Mouse (Mus musculus) heart, adult 18-20 months (tissue): ENCODE data around the gene Tenm2. TPM values are rescaled to one million over a fixed set of nuclear protein-coding genes. Genes with fewer than 3 reads are reported as not detected.

Source experiments
- DNase-seq, 2 experiments: peaks; one replicate each; pipeline ENCODE4 v3.0.0; 2021 to 2022; ENCODE audit warnings: mixed read lengths in 1 of 2
- total RNA-seq, 2 experiments: library from RNA; stranded (reverse); gene quantifications; 2 replicates each; pipeline ENCODE4 v1.2.3; 2021

Tenm2 gene
- total RNA-seq, 2 experiments from 2014 or later: 0.17 to 0.21 TPM

DNA sequence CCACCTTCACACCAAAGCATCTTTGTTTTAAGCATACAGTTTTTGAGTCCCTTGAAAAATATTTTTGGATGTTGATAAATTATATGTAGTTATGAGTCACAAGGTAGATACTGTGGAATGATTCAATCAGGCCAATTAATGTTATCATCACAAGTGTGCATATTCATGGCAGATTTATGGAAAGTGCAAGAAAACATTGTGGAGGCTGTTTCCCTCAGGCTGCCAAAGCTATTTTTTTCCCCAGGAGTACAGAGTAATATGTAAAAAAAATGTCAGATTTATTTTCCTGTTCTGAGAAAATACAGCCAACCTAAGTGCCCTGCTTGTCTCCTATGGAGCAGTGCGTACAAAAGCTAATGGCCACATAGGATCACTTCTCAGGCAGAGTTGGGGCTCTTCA is 882.5 kb downstream of the Tenm2 start:
- DNase-seq: no peak

DNA sequence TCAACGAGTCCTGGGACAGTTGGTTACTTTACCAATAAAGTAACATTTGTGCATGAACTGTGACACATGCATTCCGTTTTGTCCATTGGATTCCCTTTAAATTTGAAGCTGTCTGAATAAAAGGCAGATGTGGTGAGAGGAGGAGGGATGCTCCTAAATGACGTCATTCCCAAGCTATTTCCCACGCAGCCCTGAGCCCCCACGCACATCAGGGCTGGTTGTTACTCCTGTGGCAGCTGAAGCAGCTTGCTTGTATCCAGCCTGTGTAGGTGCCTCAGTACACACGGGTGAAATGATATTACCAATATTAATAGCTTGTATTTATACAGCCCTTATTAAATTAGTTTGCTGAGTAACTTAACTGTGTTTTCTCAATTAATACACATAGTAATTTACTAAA is 884.0 kb downstream of the Tenm2 start:
- no peak for DNase-seq

DNA sequence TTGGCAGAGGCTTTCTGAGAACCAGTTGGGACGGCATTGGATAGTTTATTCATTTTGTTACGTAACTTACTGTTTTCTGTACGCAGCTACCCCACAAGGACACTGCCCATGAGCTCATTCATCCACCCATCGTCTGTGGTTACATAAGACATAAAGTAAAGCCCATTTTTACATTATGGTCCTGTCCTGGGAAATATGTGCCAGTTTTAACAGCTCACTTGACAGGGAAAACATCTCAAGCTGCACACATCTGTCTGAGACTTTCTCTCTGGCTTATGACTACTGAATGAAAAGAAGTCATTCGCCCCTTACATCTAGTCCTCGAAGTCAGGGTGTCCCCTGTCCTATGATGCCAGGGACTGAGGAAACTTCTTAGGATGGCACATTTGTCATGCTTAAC is 884.4 kb downstream of the Tenm2 start:
- no peak for DNase-seq

DNA sequence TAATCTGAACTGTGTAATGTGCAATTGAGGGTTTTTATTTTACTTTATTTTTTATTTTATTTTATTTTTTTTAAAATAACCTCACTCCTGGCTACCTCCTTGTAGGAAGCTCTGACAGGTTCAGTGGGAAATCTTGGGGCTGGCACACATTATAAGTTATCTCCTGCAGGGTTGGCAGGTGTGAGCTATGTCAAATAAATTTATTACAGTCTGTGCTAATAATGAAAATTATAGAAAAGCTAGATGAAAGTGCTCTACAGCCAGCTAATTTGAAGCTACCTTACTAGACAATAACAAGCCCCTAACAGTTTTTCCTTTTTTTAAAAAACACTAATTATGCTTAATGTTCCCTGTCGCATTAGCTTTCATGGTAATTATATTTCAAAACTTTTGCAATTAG is 885.5 kb downstream of the Tenm2 start:
- DNase-seq: no peak

DNA sequence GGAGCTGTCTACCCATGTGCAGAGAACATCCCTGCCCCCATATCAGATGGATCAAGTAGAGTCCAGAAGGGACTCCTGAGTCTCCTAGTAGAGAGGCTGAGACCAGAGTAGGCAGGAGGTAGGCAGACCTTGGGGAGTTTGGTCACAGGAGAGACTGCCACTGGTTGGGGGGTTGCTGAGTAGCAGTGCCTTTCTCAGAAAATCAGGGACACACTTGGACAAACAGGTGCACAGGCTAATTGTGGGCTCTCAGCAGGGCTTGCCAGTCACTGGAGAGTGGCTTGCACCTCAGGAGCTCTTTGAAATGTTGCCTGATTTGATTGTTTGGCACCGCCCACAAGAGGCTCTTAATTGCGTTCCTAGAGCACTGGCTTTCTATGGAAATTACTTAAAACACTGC is 885.9 kb downstream of the Tenm2 start:
- no peak for DNase-seq

DNA sequence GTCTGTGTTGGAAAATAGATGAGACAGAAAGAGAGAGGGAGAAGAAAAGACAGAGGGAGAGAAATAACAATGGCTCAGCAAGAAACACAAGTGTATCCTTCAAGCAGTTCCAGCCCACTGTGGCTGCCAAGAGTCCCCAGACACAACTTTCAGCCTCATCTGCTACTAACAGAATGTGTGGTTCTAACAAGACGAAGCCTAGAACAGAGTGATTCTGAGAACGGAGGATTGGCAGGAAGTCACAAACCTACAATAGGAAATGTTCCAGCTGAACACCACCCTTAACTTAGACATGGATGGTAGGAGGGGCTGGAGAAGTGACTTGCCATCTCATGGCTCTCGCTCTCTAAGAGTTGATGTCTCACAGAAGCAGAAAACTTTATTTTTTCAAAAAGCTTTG is 894.0 kb downstream of the Tenm2 start:
- no peak for DNase-seq

DNA sequence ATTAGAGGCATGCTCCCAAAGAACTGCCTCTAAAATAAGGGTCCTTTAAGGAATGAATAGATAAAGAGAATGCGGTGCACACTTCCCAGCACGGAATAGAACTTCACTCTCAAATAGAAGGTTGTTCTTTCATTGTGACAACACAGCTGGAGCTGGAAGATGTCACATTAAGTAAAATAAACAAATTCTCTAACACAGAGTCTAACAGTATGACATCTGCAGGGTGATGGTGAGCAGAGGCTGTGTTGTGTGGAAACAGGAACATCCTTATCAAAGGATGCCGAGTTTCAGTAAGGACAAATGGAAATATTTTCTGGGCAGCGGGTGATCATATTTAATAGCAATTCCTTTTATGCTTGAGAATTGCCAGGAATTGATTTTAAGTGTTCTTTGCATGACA is 897.3 kb downstream of the Tenm2 start:
- DNase-seq: no peak

DNA sequence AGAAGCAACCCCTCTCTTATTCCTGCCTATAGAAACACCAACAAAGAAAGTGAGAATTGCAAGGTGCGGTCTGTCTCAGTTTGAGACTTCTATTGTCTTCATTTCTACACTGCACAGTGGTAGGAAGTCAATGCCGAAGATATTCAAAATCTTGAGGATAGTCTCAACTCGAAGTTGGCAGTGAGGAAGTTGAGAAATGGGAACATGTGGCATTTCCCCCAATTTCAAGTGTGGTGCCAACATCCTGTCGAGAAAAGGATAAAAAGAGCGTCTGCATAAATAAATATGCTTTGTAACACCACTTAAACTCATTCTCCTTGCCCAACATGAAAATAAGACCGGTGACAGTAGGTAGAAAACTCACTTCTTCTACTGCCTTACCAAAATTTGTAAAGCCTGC is 898.7 kb downstream of the Tenm2 start:
- no peak for DNase-seq

DNA sequence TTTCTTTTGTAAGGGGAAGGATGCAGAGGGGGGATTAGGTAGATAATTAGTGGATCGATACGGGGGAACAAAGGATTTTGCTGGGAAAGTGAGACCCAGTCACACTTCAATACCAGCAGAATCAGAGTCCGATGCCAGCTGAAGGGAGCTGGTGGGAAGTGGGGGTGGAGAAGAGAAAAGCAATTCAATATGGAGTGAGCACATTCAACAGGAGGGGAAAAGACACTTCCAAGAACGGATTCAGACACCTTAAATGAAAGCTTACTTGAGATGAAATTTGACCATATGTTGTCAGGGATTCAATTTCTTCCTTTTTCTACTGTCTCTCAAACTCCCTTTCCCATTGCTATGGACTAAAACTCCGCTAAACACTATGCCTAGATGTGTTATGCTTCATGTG is 900.6 kb downstream of the Tenm2 start:
- DNase-seq: no peak

DNA sequence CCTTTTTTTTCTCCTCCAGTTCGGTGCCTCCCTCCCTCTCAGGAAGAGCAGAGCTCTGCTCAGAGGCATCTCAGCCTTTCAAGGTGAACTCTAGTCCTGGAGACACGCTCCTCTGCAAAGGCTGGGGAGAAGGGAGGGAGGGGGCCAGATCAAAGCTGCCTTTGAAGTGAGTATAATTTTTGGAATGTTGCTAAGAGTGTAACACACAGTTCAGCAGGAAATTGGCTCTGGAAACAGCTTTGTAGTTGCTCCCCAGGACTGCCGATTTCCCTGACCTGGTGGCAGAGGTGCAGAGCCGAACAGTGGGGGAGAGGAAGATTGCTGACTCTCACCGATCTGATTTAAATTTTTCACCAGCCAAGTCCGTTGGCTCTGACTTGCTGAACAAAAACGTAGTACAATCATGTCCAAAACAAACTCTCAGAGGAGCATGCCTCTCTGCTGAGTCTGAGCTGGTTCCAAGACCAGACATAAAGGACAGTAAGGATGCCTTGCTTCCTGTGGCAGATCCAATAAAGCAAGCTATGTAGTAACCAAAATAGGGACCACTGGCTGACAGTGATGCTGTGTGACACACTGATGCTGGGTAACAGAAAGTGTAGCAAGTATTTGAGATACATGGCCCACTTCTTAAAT is 901.5 kb downstream of the Tenm2 start:
- no peak for DNase-seq

DNA sequence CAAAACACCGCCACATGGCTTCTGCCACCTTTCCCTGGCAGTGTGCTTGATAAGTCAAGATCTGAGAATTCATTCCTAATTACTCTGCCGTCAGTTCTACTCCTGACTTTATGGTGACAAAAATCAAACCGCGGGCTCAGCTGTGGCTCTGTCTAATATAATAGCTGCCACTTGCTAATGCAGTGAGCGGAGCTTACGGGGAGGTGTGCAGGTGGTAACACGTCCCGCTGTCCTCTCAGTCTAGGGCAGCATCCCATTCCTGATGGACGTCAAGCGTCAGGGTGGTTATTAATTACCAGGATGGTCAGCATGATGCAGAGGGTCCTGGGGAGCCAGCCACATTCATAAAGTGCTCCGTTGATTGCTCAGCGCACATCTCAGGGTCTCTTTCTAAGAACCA is 903.5 kb downstream of the Tenm2 start:
- no peak for DNase-seq

DNA sequence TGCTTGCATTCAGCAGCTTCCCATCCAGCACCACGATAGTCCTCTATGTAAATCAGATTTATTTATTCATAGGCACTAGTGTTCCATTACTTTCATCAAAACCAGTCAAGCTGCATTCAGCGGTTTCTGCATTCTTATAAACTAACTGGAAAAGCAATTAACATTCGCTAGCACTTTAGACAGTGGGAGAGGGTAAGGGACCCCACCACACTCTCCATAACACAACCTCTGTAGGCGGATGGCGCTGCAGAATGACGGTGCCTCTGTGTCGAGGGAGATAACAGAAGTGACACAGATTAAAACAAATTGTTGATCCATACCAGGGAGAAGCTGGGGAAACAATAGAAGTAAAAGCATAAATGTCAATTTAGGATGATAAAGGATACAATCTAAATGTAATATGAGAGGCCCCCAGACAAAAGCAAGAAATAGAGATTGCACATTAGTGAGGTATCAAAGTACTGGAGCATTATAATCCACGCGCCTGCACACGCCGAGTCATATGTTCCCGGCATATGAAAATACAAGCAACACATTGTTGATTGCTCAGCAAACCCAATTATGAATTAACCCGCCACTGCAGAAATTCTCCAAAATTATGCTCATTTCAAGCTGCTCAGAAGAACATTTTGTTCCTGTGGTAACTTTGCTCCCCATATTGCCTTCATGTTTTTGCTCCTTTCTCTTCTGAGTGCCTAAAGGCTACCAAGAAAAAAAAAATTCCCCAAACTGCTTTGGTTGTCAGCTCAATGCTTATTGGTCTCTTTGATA is 904.2 kb downstream of the Tenm2 start:
- DNase-seq: no peak

DNA sequence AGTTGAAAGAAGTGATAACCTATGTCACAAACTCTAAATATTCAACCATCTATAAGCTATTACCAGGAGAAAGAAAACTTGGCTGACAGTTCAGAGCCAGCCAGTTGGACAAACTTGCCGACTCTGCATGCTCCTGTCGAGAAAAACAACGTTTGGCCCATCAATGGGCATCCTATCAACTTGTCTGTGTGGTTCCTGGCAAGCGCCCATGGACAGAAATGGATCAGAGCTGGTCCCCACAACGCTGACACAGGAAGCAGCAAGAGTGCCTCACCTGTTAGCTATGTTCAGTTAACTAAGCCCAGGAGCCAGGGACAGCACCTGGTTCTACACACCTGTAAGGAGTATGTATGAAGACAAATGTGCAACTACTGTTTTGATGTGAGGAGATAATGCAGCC is 908.5 kb downstream of the Tenm2 start:
- DNase-seq: no peak

DNA sequence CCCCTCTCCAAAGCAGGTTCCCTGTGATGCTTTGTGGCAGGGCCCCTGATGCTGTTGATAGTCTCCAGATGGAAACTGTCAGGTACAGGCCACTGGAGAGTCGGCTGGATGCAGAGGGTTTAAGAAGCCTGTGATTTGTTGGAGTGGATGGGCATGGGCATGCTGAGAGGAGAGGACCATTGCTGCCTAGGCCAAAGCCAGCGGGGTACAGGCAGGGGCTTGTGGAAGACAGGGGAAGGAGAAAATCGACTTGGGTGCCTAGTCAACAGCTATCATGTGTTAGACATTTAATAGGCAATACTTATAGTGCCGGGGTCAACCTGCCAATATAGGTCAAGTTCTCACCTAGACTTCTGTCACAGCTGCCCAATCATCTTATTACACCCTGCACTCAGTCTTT is 926.4 kb downstream of the Tenm2 start:
- no peak for DNase-seq

DNA sequence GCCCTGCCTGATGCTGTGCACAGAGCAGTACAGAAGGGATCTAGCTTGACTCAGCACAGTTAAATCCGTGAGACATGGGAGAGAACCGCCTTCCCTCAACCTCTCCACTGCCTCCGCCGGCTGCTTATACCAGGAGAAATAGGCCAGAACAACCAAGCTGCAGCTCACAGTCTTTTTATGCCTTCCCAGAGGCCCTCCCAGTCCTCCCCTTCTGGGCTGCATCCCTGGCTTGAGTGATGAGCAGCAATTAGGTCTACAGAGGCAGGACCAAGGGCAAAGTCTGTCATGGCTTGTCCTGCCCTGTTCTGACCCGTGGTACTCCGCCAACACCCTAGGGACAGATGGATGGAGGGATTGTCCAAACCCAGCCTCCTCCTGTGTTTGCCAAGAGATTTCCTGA is 928.5 kb downstream of the Tenm2 start:
- no peak for DNase-seq

DNA sequence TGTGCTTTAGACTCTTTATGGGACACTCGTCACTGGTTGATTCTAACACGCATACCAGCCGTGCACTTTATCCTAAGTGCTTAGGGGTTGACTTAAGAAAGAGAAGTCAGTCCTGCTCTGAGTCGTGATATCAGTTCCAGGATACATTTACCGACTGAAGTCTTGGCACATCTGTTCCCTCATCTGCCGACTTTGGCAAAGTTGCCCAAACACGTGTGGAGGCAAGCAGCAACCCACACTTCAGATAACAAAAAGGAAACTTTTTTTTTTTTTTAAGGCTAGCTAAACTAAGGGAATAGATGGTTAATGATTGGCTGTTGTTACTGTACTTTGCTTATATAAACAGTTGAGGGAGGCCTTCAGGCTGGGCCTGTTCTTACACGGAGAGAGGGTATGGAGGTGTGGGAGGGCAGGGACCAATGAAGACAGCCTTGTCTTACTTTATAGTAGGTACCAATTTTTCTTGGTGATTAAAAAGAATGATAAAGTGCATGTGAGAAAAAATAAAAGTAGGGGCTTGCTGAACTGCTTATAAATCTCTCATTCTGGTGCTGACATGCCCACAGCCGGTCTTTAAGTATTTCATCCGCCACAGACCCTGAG is 930.3 kb downstream of the Tenm2 start:
- DNase-seq: no peak

DNA sequence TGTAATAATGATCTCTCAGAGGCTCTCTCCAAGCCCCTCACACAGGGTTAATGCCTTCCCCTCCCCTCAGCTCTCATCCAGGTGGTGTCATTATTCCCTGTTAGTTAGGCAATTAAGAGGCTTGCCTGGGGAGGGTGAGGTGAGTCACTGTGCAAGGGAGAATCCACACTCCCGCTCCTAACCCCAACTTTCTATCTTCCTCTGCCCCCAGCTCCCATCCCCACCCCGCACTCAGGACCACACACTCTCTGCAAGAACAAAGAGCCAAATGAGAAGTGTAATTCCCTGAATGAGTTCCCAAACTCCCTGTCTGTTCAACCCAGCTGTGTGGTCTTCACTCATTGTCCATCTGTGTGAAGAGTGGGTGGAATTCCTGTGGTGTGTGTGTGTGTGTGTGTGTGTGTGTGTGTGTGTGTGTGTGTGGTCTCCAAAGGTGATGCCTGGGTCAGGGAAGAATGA is 932.8 kb downstream of the Tenm2 start:
- no peak for DNase-seq

DNA sequence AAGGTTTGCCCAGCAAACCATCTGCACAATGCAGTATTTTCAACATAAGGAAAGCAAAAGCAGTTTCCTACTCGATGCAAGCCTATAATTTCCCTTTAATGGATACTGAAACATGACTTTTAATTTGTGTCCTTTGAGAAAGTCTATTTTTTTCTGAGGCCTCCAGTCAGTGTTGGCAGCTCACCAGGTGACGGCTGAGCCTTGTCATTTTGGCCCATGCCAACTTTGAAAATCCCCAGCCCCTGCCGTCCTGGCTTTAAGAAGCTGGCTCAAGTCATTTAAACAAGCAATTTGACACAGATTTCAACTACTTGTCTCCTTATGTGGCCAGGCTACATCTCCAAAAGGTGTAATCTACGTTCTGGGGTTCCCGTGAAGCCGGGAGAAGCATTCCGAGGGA is 933.7 kb downstream of the Tenm2 start:
- peak; percentile 4 to 15 for DNase-seq

DNA sequence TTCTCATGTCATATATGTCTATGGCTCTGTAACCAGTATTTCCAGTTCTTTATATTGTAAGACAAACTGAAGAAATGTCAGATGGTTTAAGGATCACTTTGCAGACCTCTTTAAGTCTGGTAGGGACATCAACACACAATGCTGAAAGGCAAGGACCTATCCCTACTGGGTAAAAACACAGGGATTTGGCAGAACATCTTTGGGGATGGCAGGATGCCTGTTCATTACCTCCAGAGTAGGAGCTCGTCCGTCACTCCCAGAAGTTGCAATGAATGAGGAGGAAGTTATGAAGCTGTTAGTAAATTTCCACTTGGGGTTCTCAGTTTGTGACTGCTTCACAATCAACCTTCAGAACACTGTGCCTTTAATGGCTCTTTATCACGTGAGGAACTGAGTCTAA is 939.2 kb downstream of the Tenm2 start:
- no peak for DNase-seq

DNA sequence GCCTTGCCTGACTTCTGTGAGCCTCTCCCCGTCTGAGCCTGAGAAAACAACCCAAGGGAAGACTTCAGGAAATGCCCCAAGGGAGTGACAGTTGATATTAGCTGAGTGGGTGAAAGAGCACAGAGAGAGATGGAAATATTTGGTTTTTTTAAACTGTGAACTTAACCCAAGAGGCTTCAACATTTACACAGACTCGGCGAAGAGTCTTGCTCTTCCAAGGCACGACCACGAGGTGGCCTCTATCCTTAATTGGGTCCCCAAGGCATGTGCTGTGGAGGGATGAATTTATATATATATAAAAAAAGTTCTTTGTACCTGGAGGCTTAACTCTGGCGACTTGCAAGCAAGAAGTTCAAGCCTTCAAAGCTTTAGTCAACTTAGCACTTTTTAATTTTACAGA is 943.6 kb downstream of the Tenm2 start:
- DNase-seq: no peak

DNA sequence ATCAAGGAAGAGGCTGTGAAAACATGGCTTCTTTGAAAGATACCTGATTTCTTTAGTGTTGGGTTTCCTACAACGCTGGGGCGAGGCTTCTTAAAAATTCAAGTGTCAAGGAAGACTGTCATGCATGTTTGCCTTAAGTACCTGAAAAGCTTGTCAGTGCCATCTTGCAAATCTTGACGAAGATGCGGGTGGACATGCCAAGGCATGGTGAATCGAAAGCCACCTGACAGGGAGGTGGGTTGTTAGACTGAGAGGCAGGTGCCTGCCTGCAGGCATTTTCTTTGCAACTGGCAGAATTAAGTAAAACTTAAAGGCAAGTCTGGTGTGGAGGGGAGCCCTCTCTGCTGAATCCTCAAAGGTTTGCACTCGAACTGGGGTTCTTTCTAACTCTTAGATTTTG is 949.5 kb downstream of the Tenm2 start:
- no peak for DNase-seq

DNA sequence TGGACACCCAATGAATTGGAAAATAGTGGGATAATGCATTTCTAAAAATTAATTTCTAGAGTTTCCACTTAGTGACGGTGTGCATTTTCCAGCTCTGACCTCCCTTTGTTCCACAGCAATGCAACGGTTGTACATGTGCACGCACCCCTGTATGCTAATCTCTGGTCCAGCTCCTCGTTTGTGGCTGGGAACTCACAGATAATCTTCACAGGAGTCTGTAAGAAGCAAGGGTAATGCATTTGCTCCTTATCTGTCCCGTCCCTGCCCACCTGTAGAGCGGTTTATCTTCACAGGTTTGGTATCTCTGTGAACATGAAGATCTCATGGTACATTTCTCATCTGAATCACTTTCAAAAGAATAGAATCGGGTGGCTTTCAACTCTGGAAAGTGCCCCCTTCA is 955.2 kb downstream of the Tenm2 start:
- DNase-seq: no peak

DNA sequence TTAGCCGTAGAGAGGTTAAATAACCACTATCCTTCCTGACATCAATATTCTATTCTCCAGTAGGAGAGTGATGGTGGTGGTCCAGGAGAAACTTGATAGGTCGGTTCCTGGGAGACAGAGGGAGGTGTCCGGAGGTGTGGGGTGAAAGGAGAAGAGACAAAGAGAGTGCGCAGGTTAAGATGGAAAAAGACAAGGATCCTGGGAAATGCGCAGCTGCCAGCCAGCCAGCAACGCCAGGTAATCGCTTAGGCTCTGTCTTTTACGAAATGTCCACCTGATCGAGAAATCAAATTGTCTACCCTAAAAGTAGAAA is 957.9 kb downstream of the Tenm2 start:
- no peak for DNase-seq
